Mouse (Mus musculus) cortical plate, adult 2 months (tissue): Measurements from ENCODE around the gene Strn4. TPM values are rescaled to one million over a fixed set of nuclear protein-coding genes. Genes with fewer than 3 reads are reported as not detected.

Experiments
- H3K27ac ChIP-seq: fragments of 200-500 bp; 2 replicates; pipeline ENCODE4 v1.5.1; 2012; ENCODE audit warnings: low read length, control low read depth, inconsistent platforms; ENCODE audit not compliant: insufficient read depth
- H3K4me1 ChIP-seq: fragments of 200-500 bp; 2 replicates; pipeline ENCODE4 v1.6.1; 2011; ENCODE audit warnings: low read length; ENCODE audit not compliant: control insufficient read depth, insufficient read depth
- H3K4me3 ChIP-seq: fragments of 200-500 bp; 2 replicates; pipeline ENCODE4 v1.5.1; 2011; ENCODE audit warnings: mild to moderate bottlenecking, low read length, control low read depth; ENCODE audit not compliant: insufficient read depth
- CTCF ChIP-seq: fragments of 200-500 bp; IDR thresholded peaks from 2 replicates; pipeline ENCODE4 v1.5.1; 2011; ENCODE audit warnings: mild to moderate bottlenecking, control low read depth, low read length; ENCODE audit not compliant: insufficient read depth; ENCODE audit errors: extremely low read depth
- POLR2A ChIP-seq: fragments of 200-500 bp; IDR thresholded peaks from 2 replicates; pipeline ENCODE4 v1.6.1; 2011; ENCODE audit warnings: mild to moderate bottlenecking, low read length, control low read depth; ENCODE audit not compliant: insufficient read depth; ENCODE audit errors: extremely low read depth
- polyA plus RNA-seq: library from polyadenylated mRNA; depleted of rRNA; stranded (reverse); fragments of >200 nt; gene quantifications from 2 replicates; pipeline ENCODE4 v1.2.3, GENCODE M21; 2012

Gene Strn4
- polyA plus RNA-seq, 1 experiment, result 291 TPM

- Histone ChIP-seq H3K4me3 (no peak overlapping the region), H3K4me1 (peaks cover 41% of the 10 kb centered on the region), H3K27ac (peak overlapping the region; percentile 83)
- TF ChIP-seq POLR2A (peak; percentile 47; the same call in 1 of the 2 replicates), CTCF (no peak)
Observed at GRCm38 (mm10) chr7:16821669-16822101, 6.0 kb downstream of the Strn4 start.

DNA sequence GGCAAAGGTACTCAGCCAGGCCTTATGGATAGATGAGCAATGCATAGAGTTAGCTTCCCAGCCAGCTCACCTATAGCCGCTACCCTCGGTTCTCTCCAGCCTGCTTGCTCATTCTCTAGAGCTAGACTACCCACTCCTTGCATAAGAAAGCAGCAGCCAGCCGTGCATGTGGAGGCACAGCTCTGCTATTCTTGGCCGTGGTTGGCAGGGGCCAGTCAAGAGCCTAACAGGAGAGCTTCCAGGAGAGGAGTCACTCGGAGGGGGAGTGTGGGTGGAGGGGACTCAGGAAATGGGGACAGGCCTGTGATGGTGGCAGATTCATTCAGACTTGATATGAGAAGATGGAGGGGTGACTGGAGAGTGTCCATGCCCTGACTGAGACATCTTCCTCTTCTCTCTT, 8.0 kb downstream of the Strn4 start:
- Histone ChIP-seq H3K27ac (peak overlapping the region; percentile 83), H3K4me3 (no peak overlapping the region), H3K4me1 (peaks cover 46% of the 10 kb centered on the region)
- TF ChIP-seq CTCF (no peak), POLR2A (0 out of 2 replicates have a peak, but pooled peaks have one; percentile 24)

GRCm38 (mm10) chr7:16825785-16826184, 10.1 kb downstream of the Strn4 start:
- peaks cover 39% of the 10 kb centered on the region for H3K4me1 ChIP-seq
- TF ChIP-seq POLR2A, result no peak
- 0 out of 2 replicates have a peak, but pooled peaks have one; percentile 10 for TF ChIP-seq CTCF
- H3K4me3 ChIP-seq, result no peak overlapping the region
- no peak overlapping the region for H3K27ac ChIP-seq

DNA sequence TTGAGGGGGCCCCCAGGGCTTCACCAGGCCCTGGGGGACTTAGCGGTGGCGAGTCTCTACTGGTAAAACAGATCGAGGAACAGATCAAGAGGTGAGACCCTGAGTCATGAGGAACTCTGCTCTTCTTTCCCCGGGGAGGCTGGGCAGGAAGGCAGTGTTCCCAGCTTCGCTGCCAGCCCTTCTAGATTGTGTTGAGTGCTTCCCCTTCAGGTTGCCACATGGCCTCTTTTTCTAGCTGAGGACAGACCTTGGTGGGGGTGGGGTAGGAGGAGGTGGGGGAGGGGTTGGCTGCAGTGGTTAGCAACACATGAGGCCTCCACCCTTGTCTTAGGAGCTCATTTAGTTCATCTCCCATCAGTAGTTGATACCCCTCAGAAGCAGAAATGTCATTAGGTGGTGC, 10.9 kb downstream of the Strn4 start:
- TF ChIP-seq POLR2A, result no peak
- no peak for TF ChIP-seq CTCF
- Histone ChIP-seq H3K4me3 (no peak overlapping the region), H3K27ac (0 out of 2 replicates have a peak overlapping the region, but pooled peaks have one; percentile 6), H3K4me1 (peaks cover 35% of the 10 kb centered on the region)

- Histone ChIP-seq H3K4me3 (no peak overlapping the region), H3K27ac (no peak overlapping the region)
- no peak for TF ChIP-seq CTCF
- no peak for TF ChIP-seq POLR2A
Observed at GRCm38 (mm10) chr7:16827274-16827673, 11.6 kb downstream of the Strn4 start.

GRCm38 (mm10) chr7:16830449-16830848, 14.8 kb downstream of the Strn4 start:
- Histone ChIP-seq H3K27ac (no peak overlapping the region), H3K4me1 (peaks cover 15% of the 10 kb centered on the region)
- TF ChIP-seq POLR2A (no peak), CTCF (no peak)

More at GRCm38 (mm10) chr7:16827274-16827673, 11.6 kb downstream of the Strn4 start:
- H3K4me1 ChIP-seq, result peaks cover 31% of the 10 kb centered on the region

GRCm38 (mm10) chr7:16837916-16838803, 22.5 kb downstream of the Strn4 start:
- Histone ChIP-seq H3K4me3 (no peak overlapping the region), H3K27ac (no peak overlapping the region), H3K4me1 (0 out of 2 replicates have a peak, but pooled peaks cover 2% of the 10 kb centered on the region)
- TF ChIP-seq POLR2A (no peak), CTCF (no peak)

More at GRCm38 (mm10) chr7:16830449-16830848, 14.8 kb downstream of the Strn4 start:
- no peak overlapping the region for H3K4me3 ChIP-seq

GRCm38 (mm10) chr7:16838804-16839426, 23.2 kb downstream of the Strn4 start:
- Histone ChIP-seq H3K4me1 (0 out of 2 replicates have a peak, but pooled peaks cover 2% of the 10 kb centered on the region), H3K4me3 (no peak overlapping the region), H3K27ac (no peak overlapping the region)
- TF ChIP-seq CTCF (no peak), POLR2A (no peak)

- H3K4me3 ChIP-seq, result no peak overlapping the region
- TF ChIP-seq CTCF, result no peak
- TF ChIP-seq POLR2A, result no peak
- no peak overlapping the region for H3K27ac ChIP-seq
- H3K4me1 ChIP-seq, result 0 out of 2 replicates have a peak, but pooled peaks cover 2% of the 10 kb centered on the region
Observed at GRCm38 (mm10) chr7:16839427-16840108, 23.9 kb downstream of the Strn4 start.
